Mouse (Mus musculus): ENCODE measurements around the gene Btnl4.

GRCm38 (mm10) chr17:34492796-34493195 lies 15.7 kb upstream of the Btnl4 start:
- no peak for TF ChIP-seq EP300 (optimal IDR thresholded peaks at IDR 0.05)
- no peak for TF ChIP-seq CTCF (IDR thresholded peaks at IDR 0.05; ENCODE audit: low read depth)

Data from stomach, postnatal 0 days (tissue).